Mouse (Mus musculus): ENCODE data around the gene Fbxl7. TPM values are rescaled to one million over a fixed set of nuclear protein-coding genes. Genes with fewer than 3 reads are reported as not detected.
"Not testable (repeated sequence)": the region's sequence is repeated elsewhere in the genome, so short reads cannot be mapped to it uniquely, and the experiment has no call there.

The Fbxl7 gene
- total RNA-seq, 2 experiments from 2014 or later: 8.6 to 11.5 TPM

DNA sequence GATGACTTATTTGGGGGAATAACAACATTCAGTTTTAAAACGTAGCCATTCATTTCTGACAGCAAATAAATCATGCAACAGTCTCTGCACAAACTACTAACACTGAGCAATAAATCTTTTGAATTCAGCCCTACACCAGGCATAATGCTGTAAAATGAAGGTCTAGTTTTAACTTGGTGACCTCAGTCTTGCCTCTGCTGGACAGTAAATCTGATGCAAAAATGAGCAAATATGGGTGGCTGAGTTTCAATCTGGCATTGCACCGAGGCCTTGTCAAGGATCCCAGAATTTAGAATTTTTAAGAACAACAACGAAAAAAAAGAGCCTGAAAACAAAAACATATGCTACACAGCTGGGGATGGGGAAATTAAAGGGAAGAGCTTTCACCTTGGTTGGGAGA, 85.8 kb downstream of the Fbxl7 start:
- DNase-seq: peak; percentile 22

DNA sequence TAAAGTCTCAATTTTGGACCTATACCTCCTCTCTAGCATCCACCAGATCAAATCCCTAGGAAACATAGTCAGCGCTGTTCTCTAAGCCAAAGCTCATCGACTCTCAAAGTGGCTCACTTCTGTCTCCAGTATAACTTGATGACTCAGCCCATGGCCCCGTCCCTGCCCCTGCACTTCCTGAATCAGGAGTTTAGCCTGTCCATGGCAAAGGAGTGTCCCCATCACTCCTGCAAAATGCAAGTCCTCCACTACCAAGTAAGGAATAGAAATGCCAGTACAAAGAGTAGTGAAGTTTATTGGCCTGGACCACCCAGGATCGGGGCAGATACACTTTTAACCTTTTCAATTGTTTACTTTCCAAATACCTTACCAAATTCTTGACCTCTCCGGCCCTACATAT, 91.3 kb downstream of the Fbxl7 start:
- DNase-seq: no peak

DNA sequence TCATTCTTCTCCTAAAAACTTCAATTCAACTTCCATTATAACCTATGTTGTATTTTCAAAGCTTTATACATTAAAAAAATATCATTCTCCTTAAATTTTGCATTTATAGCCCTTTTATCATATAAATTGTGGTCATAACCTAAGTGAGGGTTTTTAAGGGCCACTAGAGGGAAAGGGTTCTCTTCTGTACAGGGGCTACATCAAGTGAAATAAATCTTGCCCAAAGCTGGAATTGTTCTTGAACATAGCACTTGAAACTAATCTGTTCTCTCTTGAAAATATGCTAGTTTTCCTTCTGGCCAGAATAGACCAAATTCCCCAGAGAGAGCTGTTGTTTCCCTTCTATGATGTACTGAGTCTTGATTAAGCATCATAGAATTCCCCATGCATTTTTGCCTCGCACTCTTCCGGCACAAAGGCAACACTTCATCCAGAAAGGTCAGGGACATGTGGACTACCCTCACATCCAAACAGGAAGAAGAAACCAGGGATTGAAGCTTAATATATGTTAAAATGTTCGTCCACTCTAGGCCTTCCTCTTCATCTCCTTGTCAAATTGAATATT, 95.8 kb downstream of the Fbxl7 start:
- DNase-seq: no peak

- no peak for DNase-seq
Measured at GRCm38 (mm10) chr15:26795937-26796336, 99.4 kb downstream of the Fbxl7 start.

DNA sequence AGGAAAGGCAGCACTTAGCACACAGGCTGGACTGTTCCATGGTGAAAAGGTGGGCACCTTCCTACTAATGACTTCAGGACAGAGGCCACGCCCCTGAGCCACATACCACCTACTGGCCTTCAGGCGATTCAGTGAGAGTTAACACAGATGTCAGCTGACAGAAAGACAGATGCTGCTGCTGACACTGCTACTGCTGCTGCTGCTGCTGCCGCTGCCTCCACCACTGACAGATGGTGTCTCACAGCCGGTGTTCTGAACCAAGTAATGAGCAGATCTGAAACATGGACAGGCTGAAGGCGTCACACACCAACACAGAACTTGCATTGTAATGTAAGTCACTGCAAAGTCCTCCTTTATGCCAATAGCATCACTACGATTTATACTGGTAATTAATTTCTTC, 99.9 kb downstream of the Fbxl7 start:
- no peak for DNase-seq

GRCm38 (mm10) chr15:26787148-26787547, 108.2 kb downstream of the Fbxl7 start:
- DNase-seq: no peak

GRCm38 (mm10) chr15:26780557-26780956, 114.8 kb downstream of the Fbxl7 start:
- DNase-seq: no peak

GRCm38 (mm10) chr15:26779129-26779528, 116.3 kb downstream of the Fbxl7 start:
- DNase-seq: no peak

DNA sequence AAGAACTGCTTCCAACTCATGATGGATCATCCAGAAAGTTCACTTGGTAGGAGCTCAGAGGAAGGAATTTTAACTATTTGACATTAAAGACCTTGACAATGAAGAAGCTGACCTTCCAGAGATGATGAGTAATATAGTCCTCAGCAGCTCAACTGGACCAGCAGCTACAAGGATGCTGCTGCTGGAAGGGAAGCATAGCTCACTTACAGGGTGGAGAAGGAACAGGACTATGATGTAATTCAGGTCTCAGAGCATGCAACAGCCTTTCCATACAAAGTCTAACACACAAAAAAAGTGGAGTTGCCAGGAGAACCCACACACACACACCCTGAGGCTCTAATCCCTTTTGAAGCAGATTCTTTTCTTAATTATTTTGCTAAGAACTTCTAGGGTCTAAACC, 119.7 kb downstream of the Fbxl7 start:
- DNase-seq: no peak

DNA sequence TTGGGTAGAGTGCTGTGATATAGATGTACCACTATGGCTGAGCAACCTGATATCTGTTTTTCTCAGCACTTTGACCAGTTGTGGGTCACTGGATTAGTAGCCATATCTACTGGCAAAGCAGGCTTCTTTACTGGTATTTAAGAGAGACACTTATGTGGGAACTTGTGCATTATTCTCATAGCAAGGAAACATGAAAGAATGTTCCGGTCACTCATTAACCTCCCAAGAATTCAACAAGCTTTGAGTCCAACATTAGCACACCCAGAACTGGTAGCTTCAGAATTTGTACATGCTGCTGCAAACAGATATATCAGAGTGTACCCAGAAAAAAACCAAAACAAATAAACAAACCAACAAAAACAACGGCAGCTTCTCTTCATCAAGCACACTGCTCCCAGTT, 120.5 kb downstream of the Fbxl7 start:
- no peak for DNase-seq

DNA sequence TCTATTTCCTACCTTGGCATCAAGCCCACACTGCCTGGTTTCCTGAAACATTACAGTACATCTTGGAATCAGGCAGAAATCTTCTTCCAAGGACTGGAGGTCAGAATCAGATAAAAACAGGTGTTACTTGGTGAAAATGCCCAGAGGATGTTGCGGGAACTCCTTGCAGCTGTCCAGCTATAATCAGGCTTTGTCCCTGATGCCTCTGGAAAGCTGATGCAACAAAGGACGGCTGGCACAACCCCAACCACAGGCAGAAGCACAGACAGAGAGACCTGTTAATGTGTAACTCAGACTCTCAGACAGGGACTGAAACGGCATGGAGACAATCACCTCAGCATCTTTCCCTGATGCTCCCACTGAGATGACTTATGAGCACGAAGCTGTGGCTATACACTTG, 133.7 kb downstream of the Fbxl7 start:
- DNase-seq: no peak

GRCm38 (mm10) chr15:26748484-26748883, 146.9 kb downstream of the Fbxl7 start:
- DNase-seq: no peak

DNA sequence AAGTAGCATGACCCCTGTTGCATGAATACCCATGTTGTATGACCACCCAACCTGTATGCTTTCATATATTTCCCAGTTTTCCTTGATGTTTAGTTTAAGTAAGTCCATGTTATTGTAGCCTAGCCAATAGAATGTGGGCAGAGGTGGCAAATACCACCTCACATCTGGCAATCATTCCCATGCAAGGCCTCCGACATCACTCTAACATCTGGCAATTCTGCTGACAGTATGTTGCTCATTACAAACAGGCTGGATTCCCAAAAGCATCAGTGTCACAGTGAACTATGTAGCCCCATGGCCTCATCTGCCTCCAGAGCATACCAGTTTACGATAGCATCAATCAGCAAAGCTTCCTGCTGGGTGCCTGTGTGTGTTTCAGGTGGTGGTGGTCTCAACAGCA, 163.0 kb downstream of the Fbxl7 start:
- no peak for DNase-seq

DNA sequence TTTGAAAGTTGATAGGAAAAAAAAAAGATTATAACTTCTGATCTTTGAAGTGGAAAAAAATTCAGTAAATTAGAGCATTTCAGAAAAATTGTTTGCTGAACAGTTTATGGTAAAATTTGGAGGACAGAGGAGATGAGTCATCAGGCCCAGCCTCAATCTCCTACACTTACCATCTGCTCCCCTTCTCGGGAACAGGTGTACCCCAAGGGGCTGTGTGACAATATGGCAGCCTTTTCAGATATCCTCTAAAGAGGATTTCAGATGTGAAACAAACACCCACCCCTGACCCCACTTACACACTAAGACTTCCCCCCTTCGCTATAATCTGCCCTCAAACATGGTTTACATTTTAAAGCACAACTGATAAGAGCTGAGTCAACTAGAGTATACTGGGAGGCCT, 164.6 kb downstream of the Fbxl7 start:
- no peak for DNase-seq

GRCm38 (mm10) chr15:26729341-26729740, 166.0 kb downstream of the Fbxl7 start:
- DNase-seq: not testable (repeated sequence)

DNA sequence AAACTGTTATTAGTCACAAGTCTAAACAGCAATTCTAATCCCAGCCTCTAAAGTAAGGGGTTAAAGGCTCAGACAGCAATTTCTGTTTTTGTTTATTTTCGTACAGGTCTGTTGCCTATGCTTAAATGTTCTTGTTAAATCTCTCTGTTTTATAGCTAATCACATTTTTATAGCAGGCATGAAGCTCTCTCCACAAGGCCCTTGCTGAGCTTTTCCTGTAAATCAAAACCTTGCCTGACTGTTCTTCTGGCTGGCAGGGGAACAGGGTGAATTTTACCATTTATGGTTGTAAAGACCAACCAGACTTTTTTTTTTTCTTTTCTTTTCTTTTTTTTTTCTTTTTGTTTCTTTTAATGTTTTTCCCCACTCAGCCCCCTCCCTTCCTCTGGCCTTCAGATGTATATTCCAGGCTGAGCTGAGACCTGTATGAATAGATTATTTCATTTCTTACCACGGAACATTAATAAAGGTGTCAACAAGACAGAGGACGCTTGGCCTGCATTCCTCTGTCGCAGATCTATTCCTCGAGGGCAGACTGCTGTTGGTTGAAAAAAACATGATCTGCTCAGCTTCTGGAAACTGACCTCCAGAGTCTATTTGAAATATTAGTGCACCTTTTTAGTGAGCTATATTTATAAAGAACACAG, 176.9 kb downstream of the Fbxl7 start:
- DNase-seq: no peak

- no peak for DNase-seq
Measured at GRCm38 (mm10) chr15:26717952-26718351, 177.4 kb downstream of the Fbxl7 start.

GRCm38 (mm10) chr15:26716181-26716580, 179.2 kb downstream of the Fbxl7 start:
- DNase-seq: no peak

- DNase-seq: no peak
Measured at GRCm38 (mm10) chr15:26715635-26716034, 179.7 kb downstream of the Fbxl7 start.

DNA sequence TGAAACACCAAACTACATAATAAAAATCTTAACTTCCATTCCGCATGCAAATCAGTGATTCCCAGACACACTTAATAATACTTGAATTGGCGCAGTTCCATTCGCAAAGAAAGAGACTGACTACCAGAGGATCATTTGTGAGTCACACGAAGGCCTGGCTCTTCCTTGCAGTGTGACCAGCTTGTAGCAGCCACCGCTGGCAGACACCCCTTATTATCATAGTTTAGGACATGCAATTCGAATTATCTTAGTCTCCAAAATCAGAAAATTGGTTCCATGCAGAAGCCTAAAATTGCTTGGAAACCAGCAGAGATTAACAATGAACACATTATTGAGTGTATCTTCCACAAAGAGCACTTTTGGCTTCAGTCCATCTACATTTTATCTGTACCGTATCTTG, 183.1 kb downstream of the Fbxl7 start:
- DNase-seq: no peak

GRCm38 (mm10) chr15:26704966-26705365, 190.4 kb downstream of the Fbxl7 start:
- DNase-seq: no peak

GRCm38 (mm10) chr15:26703156-26703840, 192.1 kb downstream of the Fbxl7 start:
- DNase-seq: peak; percentile 8

GRCm38 (mm10) chr15:26701949-26702675, 193.3 kb downstream of the Fbxl7 start:
- no peak for DNase-seq

Data from heart, postnatal 4 days (tissue).